Mouse (Mus musculus): ENCODE measurements at regions not wholly inside any gene's neighbourhood (a gene's known extent, or its start where the extent isn't known, plus 50 kb on each side); places are given as distances from the start of the nearest gene placed in this dataset.

DNA sequence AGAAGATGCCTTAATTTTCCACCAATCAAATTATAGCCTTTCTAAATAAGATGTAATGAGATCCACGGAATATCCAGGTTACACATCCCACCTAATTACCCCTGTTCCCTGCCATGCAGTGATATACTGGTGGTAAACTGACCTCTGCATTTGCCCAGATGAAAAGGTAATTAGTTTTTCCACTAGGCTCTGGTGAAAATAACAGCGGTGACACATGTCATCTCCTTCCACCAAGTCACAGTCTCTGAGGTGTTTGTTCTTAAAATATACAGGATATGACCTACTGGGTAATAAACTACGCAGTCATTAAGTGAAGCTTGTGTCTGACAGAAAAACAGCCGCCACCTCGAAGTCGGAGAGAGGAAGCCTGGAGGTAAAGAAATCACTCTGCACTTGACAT is 313.6 kb upstream of the Spred2 start:
- H3K27ac ChIP-seq (ENCODE audit: control insufficient read depth, insufficient read depth, low read depth, low read length, poor library complexity): no peak overlapping the region
- 55% methylated on average over 6 of the region's 6 CpGs for WGBS
- TF ChIP-seq CTCF (IDR thresholded peaks at IDR 0.05; ENCODE audit: control insufficient read depth, insufficient read depth, low read length): no peak
- H3K4me3 ChIP-seq (replicated peaks; ENCODE audit: control insufficient read depth, low read depth, low read length): no peak overlapping the region
- H3K4me1 ChIP-seq (ENCODE audit: control insufficient read depth, insufficient read depth, low read length): no peaks in the 10 kb centered on the region

DNA sequence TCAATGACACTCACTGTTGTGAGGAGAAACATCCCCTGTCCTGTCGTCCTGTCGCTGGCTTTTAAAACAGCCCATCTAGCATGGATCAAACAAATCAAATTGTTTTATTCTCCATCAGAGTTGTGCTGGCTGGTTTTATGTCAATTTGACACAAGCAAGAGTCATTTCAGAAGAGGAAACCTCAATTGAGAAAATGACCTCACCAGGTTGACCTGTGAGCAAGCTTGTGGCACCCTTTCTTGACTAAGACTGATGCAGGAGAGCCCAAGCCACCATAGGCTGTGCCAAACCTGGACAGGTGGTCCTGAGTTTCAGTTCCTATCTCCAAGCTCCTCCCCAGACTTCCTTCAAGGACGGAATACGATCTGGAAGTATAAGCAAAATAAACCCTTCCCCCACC is 313.0 kb upstream of the Spred2 start:
- TF ChIP-seq POLR2A (IDR thresholded peaks at IDR 0.05; ENCODE audit: borderline replicate concordance, control insufficient read depth, low read depth, low read length) (no peak), CTCF (IDR thresholded peaks at IDR 0.05; ENCODE audit: control insufficient read depth, insufficient read depth, low read length) (no peak)
- no peak overlapping the region for H3K4me3 ChIP-seq (replicated peaks; ENCODE audit: control insufficient read depth, low read depth, low read length)
- no peaks in the 10 kb centered on the region for H3K4me1 ChIP-seq (ENCODE audit: control insufficient read depth, insufficient read depth, low read length)
- no peak overlapping the region for H3K27ac ChIP-seq (ENCODE audit: control insufficient read depth, insufficient read depth, low read depth, low read length, poor library complexity)
- WGBS: 80% methylated on average over 4 of the region's 4 CpGs

DNA sequence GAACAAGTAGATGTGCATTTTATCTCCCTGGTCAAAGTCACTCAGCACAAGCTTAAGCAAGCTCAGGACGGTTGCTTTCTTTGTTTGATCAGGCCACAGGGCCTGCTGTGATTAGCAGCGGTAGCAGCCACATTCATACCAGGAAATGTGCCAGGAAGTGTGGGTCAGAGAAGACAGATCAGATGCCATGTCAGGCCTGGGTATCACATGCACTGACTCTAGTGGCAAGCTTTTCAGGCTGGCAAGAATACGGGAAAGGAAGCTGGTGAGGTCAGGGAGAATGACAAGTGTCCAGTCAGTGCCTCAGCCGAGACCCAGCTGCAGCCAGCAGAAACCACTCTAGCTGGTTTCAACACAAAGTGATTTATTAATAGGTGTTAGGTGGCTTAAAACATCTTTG is 307.7 kb upstream of the Spred2 start:
- H3K4me3 ChIP-seq (replicated peaks; ENCODE audit: control insufficient read depth, low read depth, low read length): no peak overlapping the region
- 12% methylated on average over 4 of the region's 4 CpGs for WGBS
- H3K4me1 ChIP-seq (ENCODE audit: control insufficient read depth, insufficient read depth, low read length): no peaks in the 10 kb centered on the region; the same call in 1 of the 2 replicates
- no peak for TF ChIP-seq CTCF (IDR thresholded peaks at IDR 0.05; ENCODE audit: control insufficient read depth, insufficient read depth, low read length)
- TF ChIP-seq POLR2A (IDR thresholded peaks at IDR 0.05; ENCODE audit: borderline replicate concordance, control insufficient read depth, low read depth, low read length): no peak
- no peak overlapping the region for H3K27ac ChIP-seq (ENCODE audit: control insufficient read depth, insufficient read depth, low read depth, low read length, poor library complexity)

DNA sequence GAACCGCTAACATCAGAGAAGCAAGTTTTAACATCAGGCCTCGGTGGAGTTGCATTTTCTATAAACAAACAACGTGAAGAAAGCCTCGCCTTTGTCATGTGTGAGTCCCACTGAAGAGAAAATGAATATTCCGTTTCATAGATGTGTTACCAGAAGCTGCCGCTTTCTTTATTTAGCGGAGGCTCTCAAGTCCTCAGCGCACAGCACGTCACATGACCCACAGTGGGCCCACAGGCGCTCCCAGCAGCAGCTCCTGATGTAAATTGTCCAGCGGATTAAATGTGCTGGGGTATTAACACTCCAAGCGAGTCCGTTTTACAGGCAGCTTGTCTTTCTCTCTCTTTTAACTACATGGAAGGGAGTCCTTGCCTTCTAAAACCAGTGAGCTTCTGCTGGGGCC is 304.7 kb upstream of the Spred2 start:
- no peak overlapping the region for H3K4me3 ChIP-seq (replicated peaks; ENCODE audit: control insufficient read depth, low read depth, low read length)
- no peaks in the 10 kb centered on the region; the same call in 1 of the 2 replicates for H3K4me1 ChIP-seq (ENCODE audit: control insufficient read depth, insufficient read depth, low read length)
- no peak for TF ChIP-seq POLR2A (IDR thresholded peaks at IDR 0.05; ENCODE audit: borderline replicate concordance, control insufficient read depth, low read depth, low read length)
- H3K27ac ChIP-seq (ENCODE audit: control insufficient read depth, insufficient read depth, low read depth, low read length, poor library complexity): no peak overlapping the region
- 85% methylated on average over 13 of the region's 13 CpGs for WGBS

DNA sequence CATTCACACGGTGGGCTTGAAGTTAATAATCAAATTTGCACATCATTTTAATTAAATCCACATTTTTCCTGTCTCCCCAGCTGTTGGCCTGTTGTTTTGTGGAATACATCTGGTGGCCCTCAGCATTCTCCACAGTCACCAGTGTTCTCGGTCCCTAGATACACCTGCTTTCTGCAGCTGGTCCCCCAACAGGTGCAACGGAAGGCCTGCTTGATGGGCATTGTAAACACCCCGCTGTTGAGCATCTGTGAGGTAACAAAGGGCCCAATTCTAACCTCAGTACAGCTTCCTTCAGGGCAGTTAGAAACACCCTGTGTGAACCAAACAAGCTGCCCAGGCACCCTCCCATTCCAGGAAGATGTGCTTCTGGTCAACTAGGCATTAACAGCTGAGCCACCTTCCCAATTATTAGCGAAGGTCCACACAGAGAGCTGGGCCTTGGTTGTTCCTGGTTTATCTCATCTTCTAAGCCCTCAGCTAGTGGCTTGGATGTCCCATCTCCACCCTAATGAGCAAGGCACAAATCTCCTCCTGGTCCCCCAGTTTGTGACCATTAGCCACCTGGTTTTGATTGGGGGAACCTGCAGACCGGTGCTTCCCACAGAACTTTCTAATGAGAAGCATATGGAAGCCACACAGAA is 293.0 kb upstream of the Spred2 start:
- WGBS: 82% methylated on average over 6 of the region's 6 CpGs
- H3K4me3 ChIP-seq (replicated peaks; ENCODE audit: control insufficient read depth, low read depth, low read length): no peak overlapping the region
- TF ChIP-seq CTCF (IDR thresholded peaks at IDR 0.05; ENCODE audit: control insufficient read depth, insufficient read depth, low read length): no peak
- no peak for TF ChIP-seq POLR2A (IDR thresholded peaks at IDR 0.05; ENCODE audit: borderline replicate concordance, control insufficient read depth, low read depth, low read length)
- H3K4me1 ChIP-seq (ENCODE audit: control insufficient read depth, insufficient read depth, low read length): peaks cover 1% of the 10 kb centered on the region; the same call in 1 of the 2 replicates
- no peak overlapping the region for H3K27ac ChIP-seq (ENCODE audit: control insufficient read depth, insufficient read depth, low read depth, low read length, poor library complexity)

DNA sequence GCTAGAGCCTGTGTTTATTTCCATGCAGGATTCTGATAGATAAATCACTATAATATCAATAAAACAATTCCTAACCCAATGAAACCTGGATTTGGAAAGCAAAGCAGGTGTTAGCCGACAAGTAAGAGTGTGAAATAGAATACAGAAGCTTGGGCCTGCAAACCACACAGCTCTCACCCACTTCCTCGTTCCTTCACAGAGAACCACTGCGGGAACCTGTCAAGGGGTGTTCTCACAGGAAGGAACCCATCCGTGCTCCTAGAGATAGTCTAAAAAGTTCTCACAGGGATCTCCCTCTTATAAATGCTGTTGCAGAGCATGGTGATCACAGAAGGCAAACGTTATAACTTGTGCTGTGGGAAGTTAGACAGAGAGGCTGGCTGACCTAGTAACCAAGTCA is 291.7 kb upstream of the Spred2 start:
- Histone ChIP-seq H3K4me3 (replicated peaks; ENCODE audit: control insufficient read depth, low read depth, low read length) (no peak overlapping the region), H3K4me1 (ENCODE audit: control insufficient read depth, insufficient read depth, low read length) (peaks cover 1% of the 10 kb centered on the region; the same call in 1 of the 2 replicates), H3K27ac (ENCODE audit: control insufficient read depth, insufficient read depth, low read depth, low read length, poor library complexity) (no peak overlapping the region)
- TF ChIP-seq CTCF (IDR thresholded peaks at IDR 0.05; ENCODE audit: control insufficient read depth, insufficient read depth, low read length) (no peak), POLR2A (IDR thresholded peaks at IDR 0.05; ENCODE audit: borderline replicate concordance, control insufficient read depth, low read depth, low read length) (no peak)
- WGBS: 3% methylated on average over 5 of the region's 5 CpGs

DNA sequence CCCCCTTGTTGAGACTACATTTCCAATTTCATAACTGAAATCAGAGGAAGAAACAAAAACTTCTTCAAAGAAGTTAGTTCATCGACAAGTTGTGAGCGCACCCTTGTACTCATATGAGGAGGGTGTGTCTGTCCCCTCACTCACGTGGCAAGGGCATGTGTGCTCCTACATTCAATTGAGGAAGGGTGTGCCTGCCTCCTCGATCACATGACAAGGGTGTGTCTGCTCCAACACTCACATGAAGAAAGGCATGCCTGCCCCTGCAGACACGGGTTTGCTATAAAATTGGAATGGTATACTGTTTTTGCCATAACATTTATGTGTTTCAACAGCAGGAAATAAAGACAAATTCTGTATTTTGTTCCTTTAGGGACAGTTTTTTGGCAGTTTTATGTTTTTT is 290.6 kb upstream of the Spred2 start:
- Histone ChIP-seq H3K4me1 (ENCODE audit: control insufficient read depth, insufficient read depth, low read length) (peaks cover 1% of the 10 kb centered on the region; the same call in 1 of the 2 replicates), H3K27ac (ENCODE audit: control insufficient read depth, insufficient read depth, low read depth, low read length, poor library complexity) (no peak overlapping the region), H3K4me3 (replicated peaks; ENCODE audit: control insufficient read depth, low read depth, low read length) (no peak overlapping the region)
- no peak for TF ChIP-seq CTCF (IDR thresholded peaks at IDR 0.05; ENCODE audit: control insufficient read depth, insufficient read depth, low read length)
- no peak for TF ChIP-seq POLR2A (IDR thresholded peaks at IDR 0.05; ENCODE audit: borderline replicate concordance, control insufficient read depth, low read depth, low read length)
- 56% methylated on average over 5 of the region's 5 CpGs for WGBS

DNA sequence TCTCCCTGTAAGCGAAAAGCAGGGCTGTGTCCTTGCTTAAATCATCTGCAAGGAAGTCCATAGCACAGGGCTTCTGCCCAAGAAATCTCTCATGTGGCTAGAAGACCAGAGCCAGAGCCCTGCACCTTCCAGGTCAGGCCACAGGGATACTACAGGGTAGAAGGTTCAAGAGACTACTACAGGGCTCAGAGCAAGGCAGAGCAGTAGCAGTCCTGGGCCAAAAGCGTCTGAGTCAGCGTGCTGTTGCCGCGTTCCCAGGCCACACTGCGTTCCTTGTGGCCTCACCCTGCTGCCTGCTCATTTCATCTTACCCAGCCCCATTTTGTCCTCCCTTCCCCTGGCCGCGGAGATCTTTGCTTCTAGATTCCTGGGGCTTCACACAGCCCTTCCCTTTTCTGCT is 283.0 kb upstream of the Spred2 start:
- Histone ChIP-seq H3K4me1 (ENCODE audit: control insufficient read depth, insufficient read depth, low read length) (peaks cover 1% of the 10 kb centered on the region; the same call in 1 of the 2 replicates), H3K27ac (ENCODE audit: control insufficient read depth, insufficient read depth, low read depth, low read length, poor library complexity) (no peak overlapping the region), H3K4me3 (replicated peaks; ENCODE audit: control insufficient read depth, low read depth, low read length) (no peak overlapping the region)
- 82% methylated on average over 8 of the region's 8 CpGs for WGBS
- no peak for TF ChIP-seq CTCF (IDR thresholded peaks at IDR 0.05; ENCODE audit: control insufficient read depth, insufficient read depth, low read length)
- TF ChIP-seq POLR2A (IDR thresholded peaks at IDR 0.05; ENCODE audit: borderline replicate concordance, control insufficient read depth, low read depth, low read length): no peak
